Mouse (Mus musculus) embryo, embryonic 10.5 days (tissue): ENCODE results near the gene Zmat3.

Source experiments
- DNase-seq: peaks from one replicate; pipeline ENCODE4 v3.0.0-alpha.2; 2015; ENCODE audit warnings: low spot score

Zmat3 gene

DNA sequence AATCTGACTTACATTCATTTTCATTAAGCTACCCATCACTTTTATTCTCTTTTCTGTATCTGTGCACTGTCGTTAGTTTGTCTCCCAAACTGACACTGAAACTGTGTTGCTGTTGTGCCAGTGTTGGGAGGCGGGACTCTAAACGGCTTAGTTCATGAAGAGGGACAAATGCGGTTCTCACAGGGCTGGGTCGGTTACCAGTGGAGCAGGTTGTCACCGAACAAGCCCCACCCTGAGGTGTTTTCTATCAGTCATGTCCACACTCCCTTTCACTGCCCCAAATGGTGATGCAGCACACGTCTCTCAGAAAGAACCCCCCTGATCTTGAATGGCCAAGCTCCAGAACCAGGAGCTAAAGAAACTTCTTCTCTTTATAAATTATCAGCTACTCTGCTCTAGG is 6.1 kb upstream of the Zmat3 start:
- no peak for DNase-seq

DNA sequence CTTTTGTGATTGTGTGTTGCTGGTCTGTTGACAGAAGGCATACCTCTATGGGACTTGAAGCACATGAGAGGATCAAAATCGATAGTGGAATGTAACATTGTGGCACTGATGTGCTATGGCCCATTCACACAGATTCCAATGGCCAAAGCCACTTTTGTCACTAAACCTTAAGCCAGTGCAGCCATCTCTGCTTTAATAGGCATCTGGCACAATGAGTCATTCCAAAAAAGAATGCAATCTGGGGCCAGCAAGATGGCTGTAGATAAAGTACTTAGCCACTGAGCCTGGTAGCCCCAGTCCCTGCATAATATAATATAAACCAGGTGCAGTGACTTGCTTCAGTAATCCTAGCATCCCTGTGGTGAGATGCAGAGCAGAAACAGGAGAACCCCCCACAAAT is 1.7 kb upstream of the Zmat3 start:
- DNase-seq, result no peak

DNA sequence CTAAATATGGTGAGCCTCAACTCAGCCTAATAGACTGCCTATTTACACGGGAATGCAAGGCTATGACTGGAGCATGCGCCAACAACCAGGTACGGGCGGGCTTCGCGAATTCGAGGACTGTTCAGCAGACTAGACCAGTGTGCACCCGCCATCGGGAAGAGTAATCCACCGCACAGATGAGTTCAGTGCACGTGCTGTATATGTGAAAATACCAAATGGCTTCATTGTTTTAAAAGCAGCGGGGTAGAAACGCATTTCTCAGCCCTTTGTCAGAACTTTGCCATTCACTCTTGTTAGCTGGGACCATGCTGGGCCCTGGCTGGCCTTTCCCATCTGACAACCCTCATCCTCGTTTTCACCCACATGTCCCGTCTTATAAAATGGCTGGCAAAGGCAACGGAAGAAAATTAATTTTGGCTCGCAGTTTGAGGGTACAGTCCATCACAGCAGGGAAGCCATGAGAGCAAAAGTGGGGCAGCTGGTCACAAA is 476 bp upstream of the Zmat3 start:
- DNase-seq, result no peak

DNA sequence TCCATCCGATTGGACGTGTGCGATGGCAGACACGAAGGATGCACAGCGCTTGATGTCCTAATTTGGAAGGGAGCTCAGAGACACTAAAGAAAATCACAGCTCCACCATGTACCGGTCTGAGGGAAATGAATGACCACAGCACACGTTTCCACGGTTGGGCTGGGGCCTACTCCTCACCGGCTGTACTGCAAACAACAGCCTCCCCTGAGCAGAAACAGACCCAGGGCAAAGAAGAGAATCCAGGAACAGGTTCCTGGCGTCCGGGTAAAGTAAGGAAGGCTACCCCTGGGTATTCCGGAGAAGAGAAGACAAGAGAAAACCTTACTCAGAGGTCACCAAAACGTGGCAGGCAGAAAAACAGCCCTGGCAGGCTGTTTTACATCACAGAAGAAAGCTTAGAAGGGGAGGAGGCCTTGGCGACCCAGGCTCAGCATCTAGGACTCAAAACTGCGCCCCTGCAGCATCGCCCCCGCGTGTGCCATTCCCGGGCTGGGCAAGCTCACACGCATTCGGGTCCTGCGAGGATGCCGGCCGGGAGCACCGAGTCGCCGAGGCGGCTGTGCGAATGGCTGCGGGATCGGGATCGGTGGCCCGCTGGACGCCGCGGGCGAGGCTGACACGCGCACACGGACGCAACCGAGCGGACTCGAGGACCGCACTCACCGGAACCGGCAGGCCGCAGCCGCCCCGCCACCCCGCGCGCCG is 821 bp downstream of the Zmat3 start:
- peak; percentile 74 for DNase-seq

DNA sequence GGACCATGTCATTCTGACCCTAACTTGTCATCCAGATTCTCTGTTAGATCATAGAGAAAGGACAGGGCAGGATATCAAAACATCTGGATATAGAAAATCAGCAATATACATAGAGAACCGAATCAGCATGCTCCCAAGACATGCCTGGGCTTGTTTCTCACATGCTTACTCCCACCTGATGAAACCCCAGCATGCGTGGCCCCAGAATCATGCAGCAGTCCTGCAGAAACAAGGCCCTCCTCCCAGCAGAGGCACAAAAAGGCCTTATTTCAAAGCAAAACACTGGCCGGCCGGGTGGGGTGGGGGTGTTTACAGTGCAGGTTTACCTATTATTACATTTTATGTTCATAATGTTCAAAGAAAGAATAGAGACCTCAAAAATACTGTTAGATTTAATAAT is 1.6 kb downstream of the Zmat3 start:
- DNase-seq, result peak; percentile 40

- DNase-seq, result no peak
These were observed 4.6 kb downstream of the Zmat3 start for GRCm38 (mm10) chr3:32361221-32361620.

DNA sequence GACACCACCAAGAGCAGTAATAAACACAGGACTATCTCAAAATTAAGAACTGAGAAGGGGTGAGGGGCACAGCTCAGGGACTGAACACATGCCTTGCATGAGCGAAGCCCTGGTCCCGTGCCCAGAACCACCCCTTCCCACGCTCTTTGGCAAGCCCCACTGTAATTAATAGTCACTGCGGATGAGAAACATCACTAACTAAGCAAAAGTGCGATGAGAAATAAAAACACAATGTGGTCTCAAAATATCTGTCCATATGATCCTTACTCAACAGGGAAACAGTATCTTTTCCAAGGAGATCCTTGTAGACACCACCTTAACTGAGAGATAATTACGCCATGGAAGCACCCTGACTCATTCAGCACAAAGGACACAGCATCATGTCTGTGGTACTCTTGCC is 17.9 kb downstream of the Zmat3 start:
- no peak for DNase-seq

- DNase-seq, result no peak
These were observed 20.6 kb downstream of the Zmat3 start for GRCm38 (mm10) chr3:32345249-32345648.

DNA sequence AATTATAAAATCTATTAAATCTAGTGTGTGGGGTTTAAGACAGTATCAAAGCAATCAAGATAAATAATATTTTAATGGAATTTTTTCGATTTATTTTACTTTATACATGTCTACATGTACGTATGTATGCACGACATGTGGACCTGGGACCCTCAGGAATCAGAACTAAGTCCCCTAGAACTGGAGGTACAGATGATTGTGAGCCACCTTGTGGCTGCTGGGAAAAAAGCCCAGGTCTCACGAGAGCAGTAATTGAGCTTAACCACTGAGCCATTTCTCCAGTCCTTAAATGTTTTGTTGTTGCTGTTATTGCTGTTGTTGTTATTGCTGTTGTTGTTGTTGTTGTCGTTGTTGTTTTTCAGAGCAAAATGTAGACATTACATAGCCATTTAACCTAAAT is 21.0 kb downstream of the Zmat3 start:
- DNase-seq, result no peak

DNA sequence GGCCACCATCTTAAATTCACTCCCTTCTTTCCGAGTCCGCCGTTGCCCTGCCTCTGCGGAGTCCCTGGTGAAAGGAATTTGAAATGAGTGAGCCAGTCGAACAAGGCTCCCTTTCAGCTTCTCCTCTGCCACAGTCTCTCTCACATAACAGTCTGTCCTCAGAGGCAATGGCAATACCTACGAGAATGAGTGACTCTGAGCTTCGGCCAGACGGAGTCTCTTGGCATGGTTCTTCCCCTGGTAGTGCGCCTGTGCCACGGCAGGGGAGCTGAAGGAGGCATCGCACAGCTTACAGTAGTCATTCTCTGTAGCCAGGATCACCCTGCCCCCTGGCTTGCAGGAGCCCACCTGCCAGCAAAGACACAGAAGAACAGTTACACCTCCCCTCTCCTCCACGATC is 22.4 kb downstream of the Zmat3 start:
- no peak for DNase-seq

- DNase-seq, result no peak
These were observed 24.4 kb downstream of the Zmat3 start for GRCm38 (mm10) chr3:32341434-32341833.

DNA sequence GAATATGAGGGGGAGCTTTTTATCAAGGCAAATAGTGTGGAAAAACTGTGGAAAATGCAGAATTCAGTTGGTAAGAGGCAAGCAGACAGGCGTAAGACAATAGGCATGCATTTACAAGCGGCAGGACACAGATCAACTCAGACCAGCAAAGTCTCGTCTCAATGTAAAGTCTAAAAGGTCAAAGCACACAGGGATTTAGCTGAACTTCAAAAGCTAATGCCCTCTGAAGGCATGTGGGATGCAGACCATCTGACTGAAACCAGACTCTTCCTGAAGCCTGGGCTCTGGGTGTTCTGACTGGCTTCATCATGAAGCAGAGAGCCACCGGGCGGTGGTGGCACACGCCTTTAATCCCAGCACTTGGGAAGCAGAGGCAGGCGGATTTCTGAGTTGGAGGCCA is 27.6 kb downstream of the Zmat3 start:
- no peak for DNase-seq

- no peak for DNase-seq
These were observed 28.0 kb downstream of the Zmat3 start for GRCm38 (mm10) chr3:32337770-32338169.

DNA sequence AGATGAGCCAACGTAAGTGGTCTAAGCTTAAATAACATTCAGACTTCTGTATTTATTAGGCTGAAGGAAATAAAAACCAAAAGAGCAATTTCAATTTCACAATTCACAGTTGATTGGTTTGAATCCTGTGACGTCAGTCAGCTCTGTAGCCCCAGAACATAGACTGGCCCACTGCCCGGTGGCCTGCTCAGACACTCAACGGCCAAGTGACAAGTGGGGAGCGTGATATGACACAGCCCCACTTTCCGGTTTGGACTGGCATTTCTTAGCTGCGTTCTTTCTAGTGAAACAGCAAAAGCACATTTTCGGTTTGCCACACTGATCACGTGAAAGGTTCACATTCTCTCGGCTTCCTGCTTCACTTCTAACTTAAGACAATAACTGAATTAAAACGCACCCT is 30.9 kb downstream of the Zmat3 start:
- DNase-seq, result no peak

- DNase-seq, result peak; percentile 90
These were observed 32.2 kb downstream of the Zmat3 start for GRCm38 (mm10) chr3:32333456-32334086.

DNA sequence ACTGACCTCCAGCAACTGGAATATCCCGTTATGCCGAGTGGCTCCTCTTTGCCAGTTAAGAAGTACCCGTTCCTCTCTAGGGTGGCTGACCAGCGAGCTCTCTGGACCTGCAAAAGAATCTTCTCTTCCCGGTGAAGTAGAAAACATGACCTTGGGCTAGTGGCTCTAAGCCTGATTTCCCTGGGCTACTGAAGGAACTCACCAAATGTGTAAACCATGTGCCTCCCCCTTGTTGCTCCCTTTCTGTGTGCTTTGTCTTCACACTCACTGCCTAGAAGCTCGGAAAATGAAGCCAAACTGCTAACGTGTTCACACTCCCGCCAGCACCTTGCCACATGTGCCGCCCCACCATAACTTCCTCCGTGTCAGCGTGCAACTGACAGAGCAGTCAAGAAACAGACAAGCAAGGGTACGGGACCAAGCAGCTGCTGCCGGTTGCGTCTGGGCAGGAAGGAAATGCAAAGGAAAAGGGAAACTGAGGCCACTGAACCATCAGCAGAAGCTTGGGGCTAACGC is 47.9 kb downstream of the Zmat3 start:
- no peak for DNase-seq

- DNase-seq, result peak; percentile 75
These were observed 48.5 kb downstream of the Zmat3 start for GRCm38 (mm10) chr3:32317165-32317900.

DNA sequence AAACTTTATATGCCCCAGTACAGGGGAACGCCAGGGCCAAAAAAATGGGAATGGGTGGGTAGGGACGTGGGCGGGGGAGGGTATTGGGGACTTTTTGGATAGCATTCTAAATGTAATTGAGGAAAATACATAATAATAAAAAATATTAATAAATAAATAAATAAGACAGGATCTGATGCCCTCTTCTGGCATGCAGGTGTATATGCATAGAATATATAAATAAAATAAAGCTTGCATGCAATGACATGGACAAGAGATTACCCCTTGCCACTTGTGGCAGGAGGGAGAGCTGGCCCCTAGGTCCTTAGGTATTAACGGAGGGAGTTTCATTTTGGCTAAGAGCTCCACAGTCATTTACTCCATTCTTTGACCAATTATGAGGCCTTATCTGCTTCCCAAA is 51.1 kb downstream of the Zmat3 start:
- no peak for DNase-seq

DNA sequence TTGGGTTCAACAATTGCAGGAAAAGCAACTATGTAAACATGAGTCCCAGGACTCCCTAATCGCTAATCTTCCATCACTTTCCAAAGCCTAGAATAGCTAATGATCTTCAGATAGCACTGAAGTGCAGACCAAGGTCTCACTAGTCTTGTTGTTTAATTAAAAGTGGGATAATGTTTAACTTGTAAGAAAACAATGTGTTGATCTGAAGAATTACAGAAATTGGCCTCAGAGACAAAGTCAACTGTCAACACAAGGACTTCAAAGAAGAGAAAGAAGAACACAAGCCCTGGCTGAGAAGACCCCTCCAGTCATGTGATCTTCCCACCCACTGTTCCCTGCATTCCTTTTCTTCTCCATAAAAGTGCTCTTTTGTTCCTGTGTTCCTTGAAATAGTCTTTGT is 61.6 kb downstream of the Zmat3 start:
- no peak for DNase-seq

DNA sequence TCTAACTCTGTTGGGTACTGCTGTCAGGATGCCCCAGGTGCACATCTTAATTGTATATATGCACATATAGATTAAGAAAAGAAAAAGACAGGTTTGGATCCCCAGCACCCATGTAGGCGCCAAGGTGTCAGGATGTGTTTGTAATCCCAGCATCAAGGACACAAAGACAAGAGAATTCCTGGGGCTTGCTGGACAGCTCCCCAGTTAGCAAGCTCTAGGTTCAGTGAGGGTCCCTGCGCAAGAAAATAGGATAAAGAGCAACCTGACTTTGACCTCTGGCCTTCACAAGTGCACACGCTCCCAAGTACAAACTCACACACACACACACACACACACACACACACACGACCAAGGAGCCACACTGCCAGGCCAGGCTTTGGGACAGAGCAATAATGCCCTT is 73.8 kb downstream of the Zmat3 start:
- no peak for DNase-seq
